Mouse (Mus musculus) inflammation-experienced regulatory T-cells, adult 6 months (primary cell): ENCODE measurements around the gene Slc15a2. TPM values are rescaled to one million over a fixed set of nuclear protein-coding genes. Genes with fewer than 3 reads are reported as not detected.

Experiments used
- polyA plus RNA-seq, 3 experiments: library from polyadenylated mRNA; unstranded; fragments of 100-300 nt; shearing (Covaris generic); gene quantifications; one replicate each; pipeline ENCODE4 v1.2.1; 2017

Gene Slc15a2
- polyA plus RNA-seq, 3 experiments from 2014 or later = 22.2 to 79.8 (median 44.2) TPM

Other genes starting within 250 kb of the Slc15a2 start
- not detected for gene Casr, start 222.8 kb downstream of the Slc15a2 start, polyA plus RNA-seq
- 10 to 100 TPM; 31.6 to 68.0 (median 48.2) TPM for gene Cd86, start 118.9 kb downstream of the Slc15a2 start, polyA plus RNA-seq
- gene Ildr1, start 91.0 kb downstream of the Slc15a2 start, polyA plus RNA-seq = 10 to 100 TPM in 1 of 3 experiments, 1 to 10 TPM in 2; 6.9 to 18.3 (median 8.2) TPM
- gene Iqcb1, start 43.4 kb upstream of the Slc15a2 start, polyA plus RNA-seq = 10 to 100 TPM in 2 of 3 experiments, 1 to 10 TPM in 1; 6.7 to 25.0 (median 19.2) TPM
- 1 to 10 TPM in 1 of 3 experiments, under 1 TPM in 2; 0.36 to 2.0 (median 0.63) TPM for gene Eaf2, start 90.0 kb upstream of the Slc15a2 start, polyA plus RNA-seq
- 10 to 100 TPM; 33.8 to 41.7 (median 37.1) TPM for gene Golgb1, start 90.2 kb upstream of the Slc15a2 start, polyA plus RNA-seq
- gene Hcls1, start 150.0 kb upstream of the Slc15a2 start, polyA plus RNA-seq = 100 to 1,000 TPM; 180 to 219 (median 188) TPM
- gene Fbxo40, start 205.5 kb upstream of the Slc15a2 start, polyA plus RNA-seq = under 1 TPM; 0.40 to 0.55 (median 0.45) TPM
- 1 to 10 TPM; 2.6 to 6.8 (median 3.4) TPM for gene Polq, start 226.8 kb upstream of the Slc15a2 start, polyA plus RNA-seq